9 mouse cellular contexts compared by ENCODE assay signal in genomic region chr9:71623871-71624569, GRCm38 (mm10). TPM values are rescaled to one million over a fixed set of nuclear protein-coding genes. Genes with fewer than 3 reads are reported as not detected.
DNase-seq lines count a peak whose midpoint lies in the region; ATAC-seq and TF ChIP-seq lines count a peak whose summit lies in the region.
"Had no signal": no experiment of that assay in that cellular context is flagged by ENCODE, and none has a peak within 500 bp of the region (broad histone marks: within the 10 kb centered on the region; RNA-seq: fewer than 3 reads in every experiment).

No protein-coding gene starts in this region.

- no peak for DNase-seq in frontal cortex, postnatal 10 days (ENCODE audit: low spot score in 2 of 2)
- peak; percentile 37 to 51 for DNase-seq in B cell, adult 2 months
- DNase-seq in brain, embryonic 14.5 days (ENCODE audit: low read depth), result peak; percentile 76
- DNase-seq in thymus, postnatal 0 days (ENCODE audit: low spot score), result peak; percentile 69
- DNase-seq in gastrocnemius, postnatal 4 days (ENCODE audit: low spot score in 2 of 2), result no peak

- 39% methylated on average over 4 of the region's 4 CpGs for WGBS in intestine, embryonic 15.5 days
- 29% methylated on average over 4 of the region's 4 CpGs for WGBS in lung, embryonic 16.5 days

- H3K4me2 ChIP-seq in intestine, embryonic 15.5 days (replicated peaks), result no peak overlapping the region
- H3K4me2 ChIP-seq in lung, embryonic 16.5 days (ENCODE audit: low read depth, low read length), result no peak overlapping the region
- H3K4me2 ChIP-seq: midbrain, embryonic 12.5 days had no signal

- no peaks in the 10 kb centered on the region for H3K9me3 ChIP-seq in intestine, embryonic 15.5 days
- H3K9me3 ChIP-seq in lung, embryonic 16.5 days (ENCODE audit: control insufficient read depth, low read length), result no peaks in the 10 kb centered on the region
- H3K9me3 ChIP-seq: midbrain, embryonic 12.5 days had no signal

- no peak overlapping the region for H3K27ac ChIP-seq in intestine, embryonic 15.5 days
- H3K27ac ChIP-seq in lung, embryonic 16.5 days (ENCODE audit: low read length), result peak overlapping the region; percentile 32; the same call in 1 of the 2 replicates
- H3K27ac ChIP-seq: midbrain, embryonic 12.5 days had no signal

- H3K36me3 ChIP-seq in intestine, embryonic 15.5 days, result no peaks in the 10 kb centered on the region
- no peaks in the 10 kb centered on the region; the same call in 1 of the 2 replicates for H3K36me3 ChIP-seq in lung, embryonic 16.5 days (ENCODE audit: control insufficient read depth, insufficient read depth, low read length)
- H3K36me3 ChIP-seq: midbrain, embryonic 12.5 days had no signal

- no peak for TF ChIP-seq POLR2A in brain, embryonic 14.5 days (IDR thresholded peaks at IDR 0.05; ENCODE audit: borderline replicate concordance, extremely low read depth, insufficient read depth, insufficient read length, poor library complexity, severe bottlenecking)

- peak; percentile 86 for ATAC-seq in frontal cortex, adult (ENCODE audit: low TSS enrichment)
- peak; percentile 52 for ATAC-seq in intestine, embryonic 15.5 days
- peak; percentile 62 for ATAC-seq in lung, embryonic 16.5 days (ENCODE audit: low read depth)

- H3K4me1 ChIP-seq in intestine, embryonic 15.5 days (replicated peaks), result 0 out of 2 replicates have a peak, but pooled peaks cover 8% of the 10 kb centered on the region
- peaks cover 7% of the 10 kb centered on the region; the same call in 1 of the 2 replicates for H3K4me1 ChIP-seq in lung, embryonic 16.5 days (replicated peaks; ENCODE audit: control insufficient read depth, insufficient read depth, low read length)
- H3K4me1 ChIP-seq: midbrain, embryonic 12.5 days had no signal

- H3K27me3 ChIP-seq in intestine, embryonic 15.5 days (replicated peaks), result no peaks in the 10 kb centered on the region
- no peaks in the 10 kb centered on the region for H3K27me3 ChIP-seq in lung, embryonic 16.5 days (ENCODE audit: control insufficient read depth, insufficient read depth, low read depth, low read length)
- H3K27me3 ChIP-seq: midbrain, embryonic 12.5 days had no signal

- H3K9ac ChIP-seq in intestine, embryonic 15.5 days, result no peak overlapping the region
- H3K9ac ChIP-seq in lung, embryonic 16.5 days (ENCODE audit: low read length), result no peak overlapping the region
- H3K9ac ChIP-seq: midbrain, embryonic 12.5 days had no signal

- H3K4me3 ChIP-seq in intestine, embryonic 15.5 days (replicated peaks), result no peak overlapping the region
- H3K4me3 ChIP-seq in lung, embryonic 16.5 days (ENCODE audit: low read length), result no peak overlapping the region
- H3K4me3 ChIP-seq: midbrain, embryonic 12.5 days had no signal

- TF ChIP-seq CTCF in brain, embryonic 14.5 days (IDR thresholded peaks at IDR 0.05; ENCODE audit: borderline replicate concordance, extremely low read depth, insufficient read depth, insufficient read length), result peak; percentile 87; the same call in 1 of the 2 replicates

RNA-seq across cellular contexts. Expression of gene Myzap, which starts 31.9 kb away (rescaled TPM):
- 2.4 and 2.9 TPM in 2 replicates for polyA plus RNA-seq in brain, embryonic 14.5 days (2012; rRNA removed)
- 8.5 and 8.8 TPM in 2 replicates for polyA plus RNA-seq in intestine, embryonic 15.5 days (2015; fragmentation: Nextera tagmentation; extraction: Ambion mirVana)
- polyA plus RNA-seq in lung, embryonic 16.5 days (2015; fragmentation: Nextera tagmentation; extraction: Ambion mirVana), result 65.8 and 66.7 TPM in 2 replicates
- polyA plus RNA-seq in thymus, postnatal 0 days (2015; fragmentation: Nextera tagmentation; extraction: Ambion mirVana), result 12.6 and 14.2 TPM in 2 replicates
- total RNA-seq in gastrocnemius, postnatal 4 days (2021), result 10 to 100 TPM; 25.0 to 33.2 TPM

Comparison
In these comparisons a context has a peak if more than half of its experiments do, and no peak if none do; other contexts are left out.
1. DNase-seq: peak in B cell, adult 2 months (2 of 2), brain, embryonic 14.5 days (single experiment) and thymus, postnatal 0 days (single experiment); none in frontal cortex, postnatal 10 days (0 of 2) and gastrocnemius, postnatal 4 days (0 of 2).
2. Peak in every context shown above with its lines, with median percentiles within 50 percentile points of each other: ATAC-seq.